Mouse (Mus musculus) midbrain, postnatal 0 days (tissue): ENCODE measurements at regions not wholly inside any gene's neighbourhood (a gene's known extent, or its start where the extent isn't known, plus 50 kb on each side); places are given as distances from the start of the nearest gene placed in this dataset.

ENCODE experiments used
- ATAC-seq: fragments of 200-750 bp; cut with Nextera tagmentation; 2 replicates; pipeline ENCODE4 v1.8.0; 2017; ENCODE audit warnings: moderate number of reproducible peaks, mild to moderate bottlenecking, moderate TSS enrichment, moderate library complexity; ENCODE audit not compliant: low FRiP score
- DNase-seq: peaks from one replicate; pipeline ENCODE4 v3.0.0-alpha.2; 2015; ENCODE audit warnings: low spot score
- H3K27ac ChIP-seq: fragments of 300-500 bp; sonication (generic); 2 replicates; pipeline ENCODE4 v1.5.1; 2014; ENCODE audit warnings: low read depth, mild to moderate bottlenecking, low read length, mixed read lengths
- H3K27me3 ChIP-seq: fragments of 300-500 bp; sonication (generic); 2 replicates; pipeline ENCODE4 v1.6.1; 2014; ENCODE audit warnings: low read length, control low read depth, mixed read lengths; ENCODE audit not compliant: insufficient read depth
- H3K36me3 ChIP-seq: fragments of 300-500 bp; sonication (generic); 2 replicates; pipeline ENCODE4 v1.6.1; 2014; ENCODE audit warnings: low read length, control low read depth, mixed read lengths; ENCODE audit not compliant: insufficient read depth
- H3K4me1 ChIP-seq: fragments of 300-500 bp; sonication (generic); 2 replicates; pipeline ENCODE4 v1.6.1; 2014; ENCODE audit warnings: mild to moderate bottlenecking, control low read depth, antibody characterized with exemption, low read length, mixed read lengths; ENCODE audit not compliant: insufficient read depth
- H3K4me2 ChIP-seq: fragments of 300-500 bp; sonication (generic); 2 replicates; pipeline ENCODE4 v1.6.1; 2014; ENCODE audit warnings: low read depth, mild to moderate bottlenecking, low read length, mixed read lengths; ENCODE audit not compliant: poor library complexity, severe bottlenecking
- H3K4me3 ChIP-seq: fragments of 300-500 bp; sonication (generic); 2 replicates; pipeline ENCODE4 v1.5.1; 2014; ENCODE audit warnings: low read depth, mild to moderate bottlenecking, low read length, moderate library complexity
- H3K9ac ChIP-seq: fragments of 300-500 bp; sonication (generic); replicated peaks from 2 replicates; pipeline ENCODE4 v1.6.1; 2014; ENCODE audit warnings: mild to moderate bottlenecking, low read length, moderate library complexity, mixed read lengths; ENCODE audit not compliant: poor library complexity, severe bottlenecking
- H3K9me3 ChIP-seq: fragments of 300-500 bp; sonication (generic); 2 replicates; pipeline ENCODE4 v1.6.1; 2016; ENCODE audit warnings: low read length, control low read depth
- CTCF ChIP-seq: IDR thresholded peaks from 2 replicates; pipeline ENCODE4 v1.5.1; 2016; ENCODE audit warnings: antibody characterized with exemption, mild to moderate bottlenecking
- WGBS: fragments of 180-500 bp; shearing (Covaris S2); extraction: QIAGEN DNeasy Blood & Tissue Kit; methylation state at CpG from one replicate; pipeline ENCODE4 v1.1.7; 2014; 5-methylcytosine and 5-hydroxymethylcytosine counted together

DNA sequence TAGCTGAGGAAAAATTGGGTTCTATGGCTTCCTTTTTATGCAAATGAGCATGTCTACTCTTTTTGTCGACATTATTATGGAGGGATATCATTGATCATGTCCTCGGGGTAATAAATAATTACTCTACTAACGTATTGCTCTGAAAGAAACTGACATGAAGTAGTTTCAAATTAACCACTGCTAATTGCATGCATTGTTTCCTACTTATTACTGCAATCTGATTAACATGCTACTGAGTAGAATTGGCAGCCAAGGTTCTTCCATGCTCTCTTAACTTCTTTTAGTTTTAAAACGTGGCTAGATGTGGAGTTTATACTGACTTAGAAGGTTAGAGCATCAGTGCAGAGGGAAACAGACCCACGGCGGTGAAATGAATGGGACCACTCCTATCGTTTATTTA is 137.3 kb upstream of the Gk2 start:
- H3K27me3 ChIP-seq: no peaks in the 10 kb centered on the region
- no peak for ATAC-seq
- H3K4me3 ChIP-seq: no peak overlapping the region
- 65% methylated on average over 7 of the region's 7 CpGs for WGBS
- no peaks in the 10 kb centered on the region for H3K36me3 ChIP-seq
- no peak overlapping the region for H3K27ac ChIP-seq
- H3K4me1 ChIP-seq: no peaks in the 10 kb centered on the region
- DNase-seq: no peak
- H3K9me3 ChIP-seq: no peaks in the 10 kb centered on the region
- no peak for TF ChIP-seq CTCF
- H3K4me2 ChIP-seq: no peak overlapping the region
- no peak overlapping the region for H3K9ac ChIP-seq

GRCm38 (mm10) chr5:97582509-97582908 is 125.7 kb upstream of the Gk2 start:
- H3K4me2 ChIP-seq: no peak overlapping the region
- H3K27ac ChIP-seq: no peak overlapping the region
- H3K9me3 ChIP-seq: no peaks in the 10 kb centered on the region
- no peaks in the 10 kb centered on the region for H3K36me3 ChIP-seq
- TF ChIP-seq CTCF: no peak
- ATAC-seq: no peak
- H3K9ac ChIP-seq: no peak overlapping the region
- H3K27me3 ChIP-seq: no peaks in the 10 kb centered on the region
- no peaks in the 10 kb centered on the region for H3K4me1 ChIP-seq
- peak; percentile 21 for DNase-seq
- WGBS: 81% methylated on average over 2 of the region's 2 CpGs
- H3K4me3 ChIP-seq: no peak overlapping the region

DNA sequence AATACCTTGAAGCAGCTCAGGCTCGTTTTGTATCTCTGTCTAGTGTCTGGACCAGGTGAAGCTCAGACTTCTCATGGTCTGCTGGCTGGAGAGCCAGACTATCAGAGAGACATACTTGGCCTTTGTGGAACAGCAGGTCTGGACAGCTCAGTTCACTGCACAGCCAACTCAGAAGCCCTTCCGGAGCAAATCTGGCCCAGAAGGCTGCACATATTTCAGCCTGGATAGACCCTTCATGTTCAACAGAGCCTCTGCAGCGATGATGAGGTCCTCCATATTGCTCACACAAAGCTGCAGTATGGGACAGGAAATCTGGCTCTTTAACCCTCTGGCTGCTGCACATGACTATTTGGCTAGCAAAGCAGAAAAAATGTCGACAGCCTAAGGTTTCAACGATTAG is 108.7 kb upstream of the Gk2 start:
- no peaks in the 10 kb centered on the region for H3K27me3 ChIP-seq
- no peak overlapping the region for H3K9ac ChIP-seq
- WGBS: 80% methylated on average over 5 of the region's 5 CpGs
- no peak for ATAC-seq
- H3K4me2 ChIP-seq: no peak overlapping the region
- no peaks in the 10 kb centered on the region for H3K4me1 ChIP-seq
- peak; percentile 2 for DNase-seq
- no peaks in the 10 kb centered on the region for H3K36me3 ChIP-seq
- H3K9me3 ChIP-seq: no peaks in the 10 kb centered on the region
- H3K4me3 ChIP-seq: no peak overlapping the region
- H3K27ac ChIP-seq: no peak overlapping the region
- no peak for TF ChIP-seq CTCF

- H3K27ac ChIP-seq: no peak overlapping the region
- no peaks in the 10 kb centered on the region for H3K27me3 ChIP-seq
- H3K9me3 ChIP-seq: no peaks in the 10 kb centered on the region
- WGBS: 79% methylated on average over 6 of the region's 6 CpGs
- H3K4me3 ChIP-seq: no peak overlapping the region
- no peak overlapping the region for H3K4me2 ChIP-seq
- DNase-seq: no peak
- H3K36me3 ChIP-seq: no peaks in the 10 kb centered on the region
- ATAC-seq: no peak
- no peak overlapping the region for H3K9ac ChIP-seq
- TF ChIP-seq CTCF: no peak
- no peaks in the 10 kb centered on the region for H3K4me1 ChIP-seq
Observed at GRCm38 (mm10) chr5:97563724-97564123, 106.9 kb upstream of the Gk2 start.

GRCm38 (mm10) chr5:97554274-97554673 is 97.5 kb upstream of the Gk2 start:
- no peak overlapping the region for H3K4me3 ChIP-seq
- H3K9me3 ChIP-seq: no peaks in the 10 kb centered on the region
- ATAC-seq (no peak), DNase-seq (no peak)
- no peak for TF ChIP-seq CTCF
- no peak overlapping the region for H3K4me2 ChIP-seq
- no peaks in the 10 kb centered on the region for H3K36me3 ChIP-seq
- H3K9ac ChIP-seq: no peak overlapping the region
- WGBS: 75% methylated on average over 6 of the region's 6 CpGs
- H3K27me3 ChIP-seq: no peaks in the 10 kb centered on the region
- no peaks in the 10 kb centered on the region for H3K4me1 ChIP-seq
- no peak overlapping the region for H3K27ac ChIP-seq

GRCm38 (mm10) chr5:97553122-97553521 is 96.3 kb upstream of the Gk2 start:
- ATAC-seq: no peak
- no peaks in the 10 kb centered on the region for H3K9me3 ChIP-seq
- DNase-seq: no peak
- no peak overlapping the region for H3K9ac ChIP-seq
- peak; percentile 44; the same call in 1 of the 2 replicates for TF ChIP-seq CTCF
- 52% methylated on average over 3 of the region's 3 CpGs for WGBS
- no peaks in the 10 kb centered on the region for H3K27me3 ChIP-seq
- H3K27ac ChIP-seq: no peak overlapping the region
- H3K4me3 ChIP-seq: no peak overlapping the region
- no peaks in the 10 kb centered on the region for H3K36me3 ChIP-seq
- H3K4me2 ChIP-seq: no peak overlapping the region
- H3K4me1 ChIP-seq: no peaks in the 10 kb centered on the region
